Mouse (Mus musculus) thymus, postnatal 36 days (tissue): ENCODE results near the gene Gpc6.
"Not testable (repeated sequence)": the region's sequence is repeated elsewhere in the genome, so short reads cannot be mapped to it uniquely, and the experiment has no call there.

Experiments
- DNase-seq, 2 experiments: peaks; one replicate each; pipeline ENCODE4 v3.0.0; 2022; ENCODE audit warnings: mixed read lengths in 2 of 2

Gene Gpc6

DNA sequence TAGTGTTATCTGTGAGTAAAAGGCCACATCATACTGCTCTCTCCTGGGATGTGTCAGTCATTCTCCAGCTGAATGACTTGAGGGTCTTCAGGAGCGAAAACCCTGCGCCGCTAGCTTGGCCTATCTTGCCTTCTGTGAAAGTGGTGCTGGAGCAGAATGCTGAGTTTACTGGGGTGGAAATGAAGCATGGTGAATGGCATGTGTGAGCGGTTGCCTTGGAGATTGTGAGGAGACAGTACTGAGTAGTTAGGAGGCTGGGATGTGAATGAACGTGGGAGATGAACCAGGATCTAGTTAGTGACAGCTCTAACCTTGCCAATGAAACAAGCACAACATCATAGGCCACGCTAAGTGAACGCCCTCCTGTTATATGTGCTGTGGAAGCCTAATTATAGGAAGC, 458.1 kb downstream of the Gpc6 start:
- DNase-seq: no peak

DNA sequence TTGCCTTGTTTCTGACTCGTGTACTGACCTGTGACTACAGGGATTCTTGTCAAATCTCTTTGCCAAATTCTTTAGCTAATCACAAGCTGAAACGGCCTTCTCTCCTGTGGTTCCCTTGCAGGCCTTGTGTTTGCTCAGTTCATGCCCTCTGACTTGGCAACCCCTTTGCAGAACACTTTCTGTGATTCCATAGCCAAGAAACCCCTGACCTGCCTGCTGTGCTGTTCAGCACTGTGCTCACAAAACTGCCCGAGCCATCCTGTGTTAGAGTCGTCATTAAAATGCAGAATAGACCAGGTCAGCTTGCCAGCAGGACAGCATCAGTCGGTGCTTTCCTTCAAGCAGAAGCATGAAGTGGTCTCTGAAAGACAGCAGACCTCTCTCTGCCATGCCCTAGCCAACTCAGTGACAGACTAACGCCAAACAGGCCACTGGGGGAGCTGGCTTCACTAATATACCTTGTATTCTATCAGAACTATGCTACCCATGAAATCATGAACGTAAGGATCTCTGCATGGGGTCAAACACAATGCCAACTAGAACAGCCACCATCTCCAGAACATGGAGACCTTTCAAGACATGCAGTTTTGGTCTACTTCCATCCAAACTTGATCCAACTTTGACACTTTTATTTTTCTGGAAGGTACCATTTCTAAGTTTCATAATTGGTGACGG, 459.1 kb downstream of the Gpc6 start:
- DNase-seq: no peak

DNA sequence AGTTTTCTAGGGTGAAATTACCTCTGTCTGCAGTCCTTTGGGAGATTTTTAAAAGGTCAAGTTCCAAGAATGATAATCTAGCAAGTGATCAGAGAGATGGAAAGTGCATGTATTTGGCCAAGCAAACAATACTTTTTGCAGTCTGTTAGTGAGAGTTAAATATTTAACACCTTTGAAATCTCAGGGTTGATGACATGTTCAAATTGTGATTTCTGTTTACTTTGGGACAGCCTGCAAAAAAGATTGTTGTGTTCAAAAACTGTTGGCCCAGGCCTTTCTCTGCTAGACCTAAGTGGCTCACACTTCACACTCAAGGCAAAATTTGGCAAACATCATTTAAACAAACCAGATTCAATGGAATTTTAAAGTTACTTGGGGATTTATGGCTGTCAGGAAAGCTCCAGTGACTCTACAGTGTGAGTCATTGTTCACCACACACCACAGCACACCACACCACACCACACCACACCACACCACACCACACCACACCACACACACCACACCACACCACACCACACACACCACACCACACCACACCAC, 460.7 kb downstream of the Gpc6 start:
- DNase-seq: no peak

DNA sequence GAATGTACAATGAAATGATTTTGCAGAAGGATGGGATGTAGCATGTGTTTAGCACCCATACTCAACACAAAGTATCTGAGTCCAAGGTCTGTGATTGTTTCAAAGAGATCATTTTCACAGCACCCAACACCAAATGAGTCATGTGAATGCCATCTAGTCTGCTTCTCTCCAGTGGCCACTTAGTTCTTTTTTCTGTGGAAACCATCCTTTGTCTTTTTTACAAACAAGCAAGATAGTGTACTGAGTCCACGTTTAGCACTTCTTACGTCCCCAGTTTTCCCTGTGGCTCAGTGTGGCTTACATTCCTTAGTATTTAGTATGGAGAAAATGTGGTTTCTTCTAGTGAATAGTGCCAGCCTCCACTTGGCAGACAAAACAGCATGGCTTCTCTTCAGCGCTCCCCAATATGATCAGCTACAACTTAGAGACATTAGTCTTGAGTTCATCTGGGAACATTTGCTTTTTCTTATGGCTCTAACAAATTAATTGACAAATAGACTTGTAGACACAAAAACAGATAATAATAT, 465.7 kb downstream of the Gpc6 start:
- no peak for DNase-seq

DNA sequence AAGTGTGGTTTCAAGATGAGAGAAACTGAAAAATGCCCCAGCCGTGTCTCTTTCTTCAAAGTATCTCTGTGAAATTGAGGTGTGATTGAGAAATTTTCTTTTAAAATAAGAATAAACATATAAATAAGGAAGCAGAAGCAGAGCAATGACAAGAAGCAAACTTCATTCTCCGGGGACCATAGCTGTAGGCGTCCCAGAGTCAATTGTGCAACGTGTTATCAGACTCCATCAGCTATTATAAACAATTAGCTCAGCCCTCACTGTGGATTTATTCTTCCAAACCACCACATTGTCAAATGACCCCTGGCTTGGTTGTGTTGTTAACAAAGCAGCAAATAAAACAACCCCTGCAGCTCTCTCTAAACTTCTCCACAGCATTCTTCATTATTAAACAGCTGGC, 466.3 kb downstream of the Gpc6 start:
- DNase-seq: no peak

DNA sequence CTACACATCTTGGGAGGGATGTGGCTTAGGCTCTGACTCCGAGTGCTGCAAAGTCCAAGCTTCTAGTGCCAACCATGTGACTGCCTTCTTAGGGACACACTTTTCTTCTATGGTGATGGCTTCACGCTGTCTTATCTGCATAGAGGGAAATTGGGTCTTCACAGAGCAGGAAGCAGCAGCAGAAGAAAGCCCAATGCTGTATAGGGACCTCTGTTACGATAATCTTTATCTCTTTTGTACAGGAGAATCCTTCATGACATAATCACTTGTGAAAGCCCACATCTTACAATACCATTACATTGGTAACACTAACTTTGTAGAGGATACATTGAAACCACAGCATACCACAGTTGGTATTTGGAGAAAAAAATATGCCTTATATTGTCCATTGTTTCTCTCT, 472.1 kb downstream of the Gpc6 start:
- no peak for DNase-seq

DNA sequence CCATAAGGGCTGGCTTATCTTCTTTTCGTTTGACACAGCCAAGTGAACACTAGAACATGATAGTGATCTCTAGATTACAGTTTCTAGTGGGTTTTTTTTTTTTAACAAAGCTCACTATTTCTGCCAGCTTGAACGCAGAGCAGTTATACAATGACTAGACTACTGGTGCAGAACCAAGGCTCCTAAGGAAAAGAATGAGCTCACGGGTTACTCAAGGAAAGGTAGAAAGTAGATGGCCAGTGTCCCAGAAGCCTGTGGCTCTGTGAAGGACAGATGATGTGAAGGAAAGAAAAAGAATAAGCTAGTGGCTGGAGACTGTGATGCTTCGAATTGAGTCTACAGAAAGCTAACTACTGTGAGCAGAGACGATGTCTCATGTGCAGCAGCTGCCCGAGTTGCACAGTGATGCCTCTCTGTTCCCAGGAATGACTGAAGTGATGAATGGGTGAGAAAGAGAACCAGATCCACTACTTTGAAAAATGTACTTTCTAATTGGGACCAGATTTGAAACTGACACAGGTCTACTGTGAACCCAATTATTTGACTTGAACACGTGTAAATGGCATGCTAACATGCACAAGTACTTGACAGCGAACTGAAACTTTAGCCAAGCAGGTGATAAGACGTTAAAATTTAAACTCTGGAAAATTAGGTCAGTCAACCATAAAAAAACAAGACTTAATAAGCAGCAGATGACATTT, 482.9 kb downstream of the Gpc6 start:
- no peak for DNase-seq

DNA sequence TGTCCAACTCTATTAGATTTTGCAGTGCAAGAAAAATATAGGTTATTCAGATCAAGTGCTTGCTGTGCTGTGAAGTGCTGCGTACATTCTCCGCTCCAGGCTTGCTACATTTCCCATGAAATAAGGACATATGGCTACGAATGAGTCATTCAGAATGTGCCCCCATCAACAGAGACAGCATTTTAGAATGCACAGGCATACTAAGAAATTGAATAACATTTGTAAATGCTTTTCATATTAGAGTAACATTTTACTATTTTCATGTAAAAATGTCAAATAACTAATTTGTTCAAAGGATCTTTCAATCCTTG, 483.4 kb downstream of the Gpc6 start:
- DNase-seq: no peak

DNA sequence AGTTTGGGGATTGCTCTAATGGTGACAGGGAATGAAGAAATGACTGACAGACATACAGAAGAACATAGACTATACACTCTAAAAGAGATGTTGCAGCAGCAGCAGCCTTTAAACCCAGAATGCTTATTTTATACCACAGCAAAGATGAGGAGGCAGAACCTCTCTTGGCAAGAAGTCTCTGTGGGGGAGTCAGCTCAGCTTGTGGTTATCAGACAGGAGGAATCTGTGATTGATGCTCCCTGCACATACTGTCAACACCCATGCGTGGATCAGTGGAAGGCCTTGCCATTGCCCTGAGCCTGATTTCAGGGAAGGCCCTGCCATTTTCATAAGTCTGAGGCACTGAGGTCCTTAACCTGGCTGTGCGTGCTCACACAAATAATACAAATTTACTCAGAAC, 484.7 kb downstream of the Gpc6 start:
- DNase-seq: no peak

DNA sequence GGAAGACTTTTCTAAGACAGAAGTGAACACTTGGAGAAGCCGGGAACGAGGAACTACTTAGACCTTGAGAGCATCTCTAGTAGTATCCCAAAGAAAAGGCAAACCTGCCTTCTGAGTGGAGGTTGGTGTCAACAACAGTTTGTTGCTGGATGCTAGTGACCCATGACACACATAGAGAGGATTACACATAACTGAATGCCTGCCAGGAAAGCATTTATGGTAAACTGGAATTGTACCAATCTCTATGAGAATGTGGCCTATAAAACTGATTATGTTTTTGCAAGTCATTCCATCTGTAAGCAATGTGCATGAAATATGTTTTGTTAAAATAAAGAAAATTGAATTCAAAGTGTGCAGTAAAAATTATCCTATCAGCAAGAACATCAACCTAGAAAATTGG, 485.4 kb downstream of the Gpc6 start:
- DNase-seq: no peak

DNA sequence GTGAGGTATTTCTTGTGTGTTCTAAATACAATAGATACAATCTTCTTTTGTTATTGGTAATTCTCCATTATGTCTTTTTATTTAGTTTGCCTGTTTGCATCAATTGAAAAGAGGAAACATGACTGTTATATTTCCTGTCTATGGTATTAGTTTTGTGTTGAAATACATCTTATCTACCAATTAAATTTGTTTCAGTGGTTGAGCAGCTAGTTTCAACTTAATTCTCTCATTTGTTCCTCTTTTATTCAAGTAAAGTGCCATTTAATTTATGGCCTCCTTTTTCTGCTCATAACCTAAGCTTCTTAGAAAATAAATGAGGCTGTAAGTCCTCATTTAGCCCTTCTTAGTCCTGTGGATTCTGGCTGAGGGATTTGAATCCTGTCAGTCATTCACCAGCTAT, 489.9 kb downstream of the Gpc6 start:
- no peak for DNase-seq

DNA sequence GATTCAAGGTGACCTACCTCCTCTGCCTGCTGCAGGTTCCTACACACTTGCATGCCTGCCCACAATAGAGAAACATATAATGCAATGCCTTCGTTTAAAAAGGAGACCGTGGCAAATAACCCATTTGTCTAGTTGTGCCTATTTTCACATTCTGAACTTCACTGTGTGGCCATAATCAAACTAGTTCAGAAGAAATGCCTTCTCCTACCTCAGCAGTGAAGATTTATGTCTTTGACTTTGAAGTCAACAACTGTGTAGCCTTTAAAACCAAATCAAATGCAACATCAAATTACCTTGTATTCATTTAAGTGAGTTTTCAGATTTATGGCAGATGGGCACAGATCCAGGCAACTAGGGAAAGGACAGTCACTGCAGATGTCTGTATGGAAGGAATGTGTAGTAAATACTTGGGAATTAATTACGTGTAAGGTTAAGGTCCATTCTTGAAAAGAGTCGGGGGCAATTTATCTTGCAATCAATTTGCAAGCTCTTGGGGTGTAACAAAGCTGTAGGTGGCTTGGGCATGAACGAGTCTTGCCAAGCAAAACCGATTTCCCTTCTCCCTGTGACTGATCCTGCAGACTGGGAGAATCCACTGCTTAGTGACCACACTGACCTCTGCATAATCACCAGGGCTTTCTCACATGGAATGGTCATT, 494.6 kb downstream of the Gpc6 start:
- no peak for DNase-seq

DNA sequence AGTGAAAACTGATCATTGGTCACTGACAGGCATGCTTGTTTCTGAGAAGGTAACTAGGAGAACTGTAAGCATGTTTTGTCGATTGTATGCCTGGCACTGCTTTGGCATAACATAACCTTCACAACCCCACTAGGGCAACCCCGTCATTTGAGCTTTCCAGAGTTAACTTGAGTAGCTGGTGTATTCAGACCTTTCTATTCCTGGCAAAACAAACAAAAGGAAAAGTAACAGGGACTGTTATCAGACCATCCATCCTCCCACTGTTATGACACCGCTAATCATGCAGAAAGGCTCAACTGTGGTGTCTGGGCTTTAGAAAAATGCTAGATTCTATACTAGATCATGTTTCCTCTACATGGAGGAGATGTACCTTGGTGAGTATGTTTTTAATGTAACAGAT, 496.1 kb downstream of the Gpc6 start:
- no peak for DNase-seq

DNA sequence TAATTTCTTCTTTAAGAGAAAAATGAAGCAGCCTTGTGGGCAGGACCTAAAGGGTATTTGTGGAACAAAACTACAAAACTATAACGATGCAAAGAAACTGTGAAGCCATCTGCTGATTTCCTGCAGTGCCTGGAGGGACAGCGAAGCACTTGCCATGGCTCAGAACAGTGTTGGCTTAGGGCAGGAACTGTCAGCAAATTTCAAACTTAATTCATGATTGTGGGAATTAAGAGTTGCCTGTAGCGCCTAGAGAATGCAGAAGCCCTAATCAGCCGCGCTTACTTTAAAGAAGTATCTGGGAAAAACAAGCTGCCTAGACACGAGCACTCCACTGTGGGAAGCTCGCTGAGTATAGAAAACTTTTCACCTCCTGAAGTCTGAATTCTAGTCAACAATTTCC, 501.0 kb downstream of the Gpc6 start:
- DNase-seq: no peak

DNA sequence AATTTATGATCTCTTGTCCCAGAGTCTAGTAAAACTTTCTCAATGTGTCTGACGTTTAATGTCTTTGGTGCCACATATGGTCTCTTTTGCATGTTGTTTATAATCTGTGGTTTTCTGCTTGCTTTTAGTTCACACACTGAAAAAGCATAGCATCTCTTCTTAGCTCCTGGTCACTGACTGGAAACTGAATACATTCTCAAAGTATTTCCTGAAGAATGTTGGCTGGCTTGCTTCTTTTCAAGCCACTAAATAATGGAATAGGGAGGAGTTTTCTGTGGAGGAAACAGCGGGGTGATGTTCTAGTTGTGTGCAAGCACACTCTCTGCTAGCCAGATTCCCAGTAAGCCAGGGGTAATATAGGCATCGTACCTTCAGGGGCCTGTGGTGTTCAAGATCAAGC, 502.7 kb downstream of the Gpc6 start:
- no peak for DNase-seq

DNA sequence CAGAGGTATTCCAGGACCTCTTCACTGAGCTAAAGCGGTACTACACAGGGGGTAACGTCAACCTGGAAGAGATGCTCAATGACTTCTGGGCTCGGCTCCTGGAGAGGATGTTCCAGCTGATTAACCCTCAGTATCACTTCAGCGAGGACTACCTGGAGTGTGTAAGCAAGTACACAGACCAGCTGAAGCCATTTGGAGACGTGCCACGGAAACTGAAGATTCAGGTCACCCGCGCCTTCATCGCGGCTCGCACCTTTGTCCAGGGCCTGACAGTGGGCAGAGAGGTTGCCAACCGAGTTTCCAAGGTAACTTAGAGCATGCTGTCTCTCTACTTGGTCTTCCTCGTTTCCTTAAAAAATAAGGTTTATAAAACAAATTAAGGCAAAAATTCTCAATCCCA, 510.6 kb downstream of the Gpc6 start:
- DNase-seq: no peak

DNA sequence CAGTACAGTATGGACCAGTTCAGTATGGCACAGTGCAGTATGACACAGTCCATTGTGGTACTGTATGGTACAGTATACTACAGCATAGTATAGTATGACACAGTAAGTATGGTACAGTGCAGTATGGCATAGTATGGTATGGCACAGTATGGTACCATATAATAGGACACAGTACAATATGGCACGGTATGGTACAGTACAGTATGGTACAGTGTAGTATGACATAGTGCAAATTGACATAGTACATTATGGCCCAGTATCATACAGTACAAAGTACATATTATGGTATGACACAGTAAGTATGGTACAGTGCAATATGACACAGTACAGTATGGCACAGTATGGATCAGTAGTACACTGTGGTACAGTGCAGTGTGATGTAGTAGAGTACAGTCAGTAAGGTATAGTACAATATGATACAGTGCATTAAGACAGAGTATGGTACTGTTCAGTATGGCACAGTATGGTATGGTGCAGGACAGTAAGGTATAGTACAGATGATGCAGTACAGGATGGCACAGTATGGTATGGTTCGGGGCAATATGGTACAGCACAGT, 521.6 kb downstream of the Gpc6 start:
- not testable (repeated sequence) for DNase-seq

DNA sequence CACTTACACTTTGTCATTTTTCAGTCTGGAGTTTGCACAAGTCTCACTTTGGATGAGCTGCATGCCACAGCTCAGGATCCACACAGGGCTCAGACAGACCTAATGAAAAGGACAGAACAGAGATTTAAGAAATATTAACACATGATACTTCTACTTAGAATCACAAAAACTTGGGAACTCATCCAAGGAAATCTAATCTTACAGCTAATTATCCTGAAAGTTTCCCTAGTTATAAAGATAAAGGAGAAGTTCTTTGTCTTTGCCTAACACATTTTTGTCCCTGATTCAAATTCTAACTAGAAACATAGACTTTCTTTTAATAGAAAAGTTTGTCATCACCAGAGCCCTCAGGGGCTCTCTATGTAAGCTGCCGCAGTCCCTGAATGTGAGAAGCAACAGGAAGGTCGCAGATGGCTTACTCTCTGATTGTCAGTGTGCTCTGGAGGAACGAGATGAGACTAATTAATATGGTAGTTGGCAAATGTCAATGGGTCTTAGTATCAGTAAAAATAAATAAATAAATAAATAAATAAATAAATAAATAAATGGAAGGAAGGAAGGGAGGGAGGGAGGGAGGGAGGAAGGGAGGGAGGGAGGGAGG, 526.4 kb downstream of the Gpc6 start:
- DNase-seq: no peak

DNA sequence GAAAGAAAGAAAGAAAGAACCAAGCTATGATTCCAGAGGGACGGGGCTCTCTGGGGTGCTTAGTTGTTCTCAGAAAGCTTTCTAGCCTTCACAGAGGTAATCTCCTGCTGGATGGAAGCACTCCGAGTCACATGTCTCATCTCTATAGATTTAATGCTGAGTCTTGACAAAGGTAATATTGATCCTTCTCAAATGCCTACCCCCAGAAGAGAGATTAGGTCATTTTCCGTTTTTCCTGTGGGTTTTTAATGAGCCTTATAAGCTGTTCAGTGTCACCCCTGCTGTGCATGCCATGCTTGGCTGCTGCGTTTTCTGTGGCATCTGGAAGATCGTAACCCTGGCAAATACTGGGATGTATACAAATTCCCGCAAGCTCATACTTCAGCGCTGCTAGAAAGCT, 527.0 kb downstream of the Gpc6 start:
- no peak for DNase-seq

DNA sequence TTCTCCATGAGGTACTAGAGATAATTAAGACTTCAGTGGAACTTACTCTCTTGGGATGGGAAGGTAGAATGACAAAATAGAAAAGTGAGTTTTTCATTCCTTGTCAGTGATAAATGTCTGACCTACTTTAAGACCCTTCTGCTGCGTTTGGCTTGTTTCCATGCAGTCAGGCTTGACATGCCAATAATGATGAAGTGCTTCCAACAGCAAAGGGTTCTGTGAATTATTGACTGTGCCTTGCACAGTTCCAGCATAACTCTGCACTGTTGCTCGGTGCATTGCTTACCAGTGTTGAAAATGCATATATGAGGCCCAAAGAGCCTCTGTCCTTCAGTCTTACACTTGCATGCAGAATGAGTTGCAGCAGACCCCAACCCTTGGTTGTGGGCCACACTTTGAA, 548.3 kb downstream of the Gpc6 start:
- DNase-seq: no peak

DNA sequence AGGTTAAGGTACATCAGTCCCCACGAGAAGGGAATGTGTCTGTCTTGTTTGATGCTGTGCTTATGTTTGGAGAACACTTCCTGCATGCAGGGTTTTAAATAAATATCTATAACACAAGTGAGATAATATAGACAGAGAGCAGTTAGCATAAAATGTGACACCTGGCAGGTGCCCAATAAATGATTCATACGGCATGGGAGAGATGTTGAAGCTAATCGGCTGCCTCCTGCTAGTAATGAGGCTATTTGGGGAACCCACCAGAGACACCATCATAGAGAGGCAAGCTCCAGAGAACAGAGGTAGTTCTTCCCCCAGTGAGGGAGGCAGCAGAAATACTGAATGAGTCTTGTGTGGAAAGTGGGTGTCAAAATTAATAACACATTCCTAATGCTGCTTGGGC, 553.8 kb downstream of the Gpc6 start:
- no peak for DNase-seq

DNA sequence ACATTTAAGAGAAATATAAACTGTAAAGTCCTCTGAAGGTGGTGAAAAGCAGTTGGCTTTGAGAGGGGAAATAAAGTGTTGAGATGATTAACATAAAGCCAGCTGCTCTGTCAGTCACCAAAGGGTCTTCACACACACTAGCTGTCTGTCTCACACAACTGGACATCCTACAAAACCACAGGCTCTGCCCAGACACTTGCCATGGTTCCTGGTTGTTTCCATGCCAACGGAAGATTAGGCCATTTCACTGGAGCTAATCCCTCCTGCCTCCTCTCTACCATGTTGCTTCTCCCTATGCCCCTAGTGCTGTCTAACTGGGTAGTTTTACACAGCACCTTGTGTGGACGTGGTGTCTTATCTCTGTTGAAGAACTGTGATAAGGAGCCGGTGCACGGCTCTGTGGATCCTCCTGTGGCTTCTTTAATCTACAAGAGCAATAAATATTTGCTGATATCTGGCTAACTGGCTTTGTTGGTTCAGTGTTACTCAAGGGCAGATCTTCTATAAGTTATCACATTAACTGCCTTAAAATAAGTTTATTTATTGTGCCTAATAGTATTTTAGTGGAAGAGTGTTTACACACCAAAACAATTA, 562.1 kb downstream of the Gpc6 start:
- no peak for DNase-seq

DNA sequence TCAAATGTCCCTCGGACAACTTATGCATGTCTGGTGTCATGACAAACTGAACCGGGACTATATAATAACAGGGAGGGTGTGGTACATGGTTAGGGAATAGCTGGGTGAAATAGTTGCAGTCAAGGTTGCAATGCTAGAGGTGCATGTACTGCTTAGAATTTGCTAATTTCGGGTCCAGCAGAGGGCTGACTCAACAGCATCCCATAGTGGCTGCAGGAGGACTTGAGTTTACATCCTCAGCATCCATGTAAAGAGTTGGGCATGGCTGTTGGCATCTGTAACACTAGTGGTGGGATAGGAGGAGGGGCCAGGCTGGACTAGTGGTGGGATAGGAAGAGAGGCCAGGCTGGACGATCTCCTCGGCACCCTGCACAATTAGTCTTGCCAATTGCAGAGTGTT, 565.4 kb downstream of the Gpc6 start:
- no peak for DNase-seq
